Comparison of ENCODE assay signal across 8 mouse cellular contexts in the genomic region with DNA sequence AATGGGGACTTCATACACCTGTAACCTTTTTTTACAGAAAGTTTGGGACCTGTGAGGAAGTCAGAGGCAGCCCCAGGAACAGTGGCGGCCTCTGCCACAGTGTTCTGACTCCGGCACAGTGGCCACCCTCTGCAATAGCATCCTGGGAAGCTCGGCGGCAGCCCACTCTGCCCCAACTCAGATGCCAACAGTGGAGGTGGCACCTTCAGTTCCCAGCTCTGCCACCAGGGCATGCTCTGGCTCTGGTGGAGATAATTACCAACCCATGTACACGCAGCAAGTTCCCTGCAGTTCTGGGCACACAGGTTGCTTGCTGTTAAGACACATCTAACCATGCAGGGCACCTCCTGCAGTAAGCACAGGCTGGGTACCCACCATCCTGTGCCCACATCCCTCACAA. TPM values are rescaled to one million over a fixed set of nuclear protein-coding genes. Genes with fewer than 3 reads are reported as not detected.
DNase-seq lines count a peak whose midpoint lies in the region; ATAC-seq and TF ChIP-seq lines count a peak whose summit lies in the region.
"Had no signal": no experiment of that assay in that cellular context is flagged by ENCODE, and none has a peak within 500 bp of the region (broad histone marks: within the 10 kb centered on the region; RNA-seq: fewer than 3 reads in every experiment).

No protein-coding gene starts in this region.

- WGBS in kidney, embryonic 15.5 days: 88% methylated on average over 5 of the region's 5 CpGs
- WGBS in thymus, adult 2 months: 68% methylated on average over 5 of the region's 5 CpGs

- H3K9me3 ChIP-seq in kidney, embryonic 15.5 days (replicated peaks): no peaks in the 10 kb centered on the region

- no peak overlapping the region for H3K9ac ChIP-seq in kidney, embryonic 15.5 days

- H3K36me3 ChIP-seq in kidney, embryonic 15.5 days: peaks cover 14% of the 10 kb centered on the region
- no peaks in the 10 kb centered on the region for H3K36me3 ChIP-seq in thymus, adult 2 months (ENCODE audit: control insufficient read depth, insufficient read depth, low read length)

- H3K4me1 ChIP-seq in kidney, embryonic 15.5 days: no peaks in the 10 kb centered on the region
- no peaks in the 10 kb centered on the region for H3K4me1 ChIP-seq in thymus, adult 2 months (replicated peaks; ENCODE audit: control insufficient read depth, insufficient read depth, low read length)

- ATAC-seq in kidney, embryonic 15.5 days (replicated peaks; ENCODE audit: low FRiP score): no peak
- ATAC-seq in megakaryocyte-erythroid progenitor cell, adult 5-6 weeks (replicated peaks; ENCODE audit: low FRiP score, low TSS enrichment, poor library complexity, severe bottlenecking): no peak
- no peak for ATAC-seq in erythroid progenitor cell, adult 5-6 weeks (replicated peaks; ENCODE audit: low FRiP score, poor library complexity, severe bottlenecking)

- H3K4me3 ChIP-seq in kidney, embryonic 15.5 days (replicated peaks): no peak overlapping the region
- H3K4me3 ChIP-seq in thymus, adult 2 months (ENCODE audit: control insufficient read depth, insufficient read depth, low read length): no peak overlapping the region

- peak; percentile 8 for DNase-seq in kidney, adult 9 months
- DNase-seq in thymus, adult 2 months: peak; percentile 3
- DNase-seq in thymus, postnatal 10 days (ENCODE audit: low spot score in 2 of 2): no peak
- DNase-seq in cerebellum, postnatal 25 days: peak; percentile 76 to 81

- H3K4me2 ChIP-seq in kidney, embryonic 15.5 days: no peak overlapping the region

- TF ChIP-seq CTCF in thymus, adult 2 months (IDR thresholded peaks at IDR 0.05; ENCODE audit: borderline replicate concordance, control insufficient read depth, extremely low read depth, insufficient read depth, low read length, poor library complexity): no peak

- TF ChIP-seq POLR2A in thymus, adult 2 months (IDR thresholded peaks at IDR 0.05; ENCODE audit: control insufficient read depth, extremely low read depth, insufficient read depth, low read length, poor library complexity): no peak

- no peaks in the 10 kb centered on the region for H3K27me3 ChIP-seq in kidney, embryonic 15.5 days
- H3K27me3 ChIP-seq in thymus, adult 2 months (ENCODE audit: control insufficient read depth, insufficient read depth, low read length): no peaks in the 10 kb centered on the region

- no peak overlapping the region for H3K27ac ChIP-seq in kidney, embryonic 15.5 days
- no peak overlapping the region for H3K27ac ChIP-seq in thymus, adult 2 months (ENCODE audit: control insufficient read depth, insufficient read depth, low read length)

RNA-seq across cellular contexts. Expression of gene Phf21b, which starts 55.7 kb away (rescaled TPM):
- polyA plus RNA-seq in kidney, embryonic 15.5 days (2015; fragmentation: Nextera tagmentation; extraction: Ambion mirVana): 0.23 and 0.49 TPM in 2 replicates
- polyA plus RNA-seq in thymus, adult 2 months (2012; rRNA removed): 2.7 and 3.0 TPM in 2 replicates
- 4.0 TPM in 1 of 2 replicates, not detected in the other for total RNA-seq in megakaryocyte-erythroid progenitor cell, adult 5-6 weeks (2014; fragmentation: Nextera tagmentation)
- total RNA-seq in megakaryocyte-erythroid progenitor cell, adult 5-6 weeks (2017): not detected in 2 replicates
- not detected in 2 replicates for total RNA-seq in erythroid progenitor cell, adult 5-6 weeks (2015; ENCODE audit: low replicate concordance)
- total RNA-seq in erythroid progenitor cell, adult 5-6 weeks (2017; ENCODE audit: low replicate concordance): not detected in 2 replicates
- polyA plus RNA-seq: liver, embryonic 16.5 days had no signal

Comparison
In these comparisons a context has a peak if more than half of its experiments do, and no peak if none do; other contexts are left out.
1. DNase-seq: peak in kidney, adult 9 months (single experiment), thymus, adult 2 months (single experiment) and cerebellum, postnatal 25 days (2 of 2); none in thymus, postnatal 10 days (0 of 2).